Mouse (Mus musculus): Measurements from ENCODE around the gene Rasa3. TPM values are rescaled to one million over a fixed set of nuclear protein-coding genes. Genes with fewer than 3 reads are reported as not detected.

Gene Rasa3
- polyA plus RNA-seq (2021; fragmentation: Nextera tagmentation): 20.2 and 22.2 TPM in 2 replicates
- long read RNA-seq, experiment 1, full-length matches to known transcripts: 19 of 51 reads
- long read RNA-seq, experiment 1, partial matches to known transcripts: 30 of 51 reads
- long read RNA-seq, experiment 1, other reads (novel, unspliced or antisense): 2 of 51 reads
- long read RNA-seq, experiment 2, full-length matches to known transcripts: 200 of 256 reads
- long read RNA-seq, experiment 2, partial matches to known transcripts: 32 of 256 reads
- long read RNA-seq, experiment 2, other reads (novel, unspliced or antisense): 24 of 256 reads

DNA sequence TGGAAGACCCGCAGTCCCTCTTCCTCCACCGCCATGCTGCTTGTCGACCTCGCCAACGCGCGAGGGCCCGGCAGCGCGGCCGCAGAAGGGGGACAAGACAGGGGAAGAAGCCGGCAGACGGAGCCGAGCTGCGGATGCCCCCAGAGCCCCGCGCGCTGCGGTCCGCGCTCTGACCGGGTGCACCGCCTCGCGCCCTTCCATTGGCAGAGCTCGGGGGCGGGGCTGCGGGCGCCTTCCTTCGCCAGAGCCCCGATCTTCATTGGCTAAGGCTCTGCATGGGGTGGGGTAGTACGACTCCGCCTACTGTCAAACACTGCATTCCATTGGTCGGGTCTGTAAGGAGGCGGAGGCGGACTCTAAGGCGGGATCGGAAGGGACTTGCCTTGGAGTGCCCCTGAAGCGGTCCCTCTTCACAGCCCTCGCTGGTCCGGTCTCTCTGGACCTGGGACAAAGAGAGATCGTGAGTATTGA lies at the start of gene Rasa3:
TSS of gene Rasa3 (minus strand) at position 191 of the 471 bp plus-strand sequence.

DNA sequence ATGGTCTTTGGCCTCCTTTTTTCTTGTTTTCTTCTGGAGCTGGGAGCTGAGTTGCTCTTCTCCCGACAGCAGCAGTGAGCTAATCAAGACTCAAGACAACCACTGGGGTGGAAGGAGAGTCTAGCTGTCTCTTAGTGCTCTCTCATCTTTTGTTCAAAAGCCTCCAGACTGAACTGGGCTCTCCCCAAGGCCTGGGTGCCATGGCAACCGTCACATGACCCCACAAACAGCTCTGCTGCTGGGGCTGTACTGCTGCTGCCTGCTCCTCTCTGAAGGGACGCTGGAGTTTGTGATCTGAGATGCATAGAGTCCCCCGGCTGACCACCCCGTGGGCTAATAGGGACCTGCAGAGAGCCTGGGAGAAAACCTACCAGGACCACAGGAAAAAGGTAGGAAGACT lies 28.3 kb upstream of the Rasa3 start, which contains the start of gene Cfap97d2:
TSS of gene Cfap97d2 (plus strand) at position 222 of the 400 bp plus-strand sequence.

DNA sequence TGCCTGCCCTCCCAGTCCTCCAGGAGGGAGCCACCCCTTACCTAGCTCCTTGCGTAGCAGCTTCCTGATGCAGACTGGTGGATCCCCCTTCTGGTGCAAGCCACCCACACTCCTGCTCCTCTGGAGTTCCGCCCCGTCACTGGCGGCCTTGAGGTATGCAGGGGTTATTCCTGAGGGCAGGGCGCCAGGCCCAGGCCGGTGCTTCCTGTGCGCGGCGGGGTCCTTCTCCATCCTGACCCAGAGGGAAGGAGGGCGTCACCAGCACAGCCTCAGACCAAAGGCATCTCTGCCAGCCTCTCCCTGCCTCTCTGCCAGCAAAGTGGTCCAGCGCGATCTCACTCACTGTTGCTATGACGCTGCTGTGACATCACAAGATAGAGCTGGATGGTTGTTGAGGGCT lies 115.3 kb downstream of the Rasa3 start, which contains the start of gene 1700029H14Rik:
TSS of gene 1700029H14Rik (minus strand) at position 344 of the 400 bp plus-strand sequence.

Other genes with a start within 250 kb of the Rasa3 start
- 6.6 and 8.3 TPM in 2 replicates for gene Tmem255b, start 242.4 kb downstream of the Rasa3 start, polyA plus RNA-seq (2021; fragmentation: Nextera tagmentation)
- 42.9 and 67.0 TPM in 2 replicates for gene Gas6, start 183.1 kb downstream of the Rasa3 start, polyA plus RNA-seq (2021; fragmentation: Nextera tagmentation)
- gene 1700029H14Rik, start 115.1 kb downstream of the Rasa3 start, polyA plus RNA-seq (2021; fragmentation: Nextera tagmentation): not detected in 2 replicates
- 0.77 and 1.1 TPM in 2 replicates for gene Cfap97d2, start 28.3 kb upstream of the Rasa3 start, polyA plus RNA-seq (2021; fragmentation: Nextera tagmentation)
- gene Cdc16, start 80.1 kb upstream of the Rasa3 start, polyA plus RNA-seq (2021; fragmentation: Nextera tagmentation): 35.6 and 37.0 TPM in 2 replicates
- 33.0 and 36.2 TPM in 2 replicates for gene Upf3a, start 108.0 kb upstream of the Rasa3 start, polyA plus RNA-seq (2021; fragmentation: Nextera tagmentation)
- not detected in 2 replicates for gene AF366264, start 160.8 kb upstream of the Rasa3 start, polyA plus RNA-seq (2021; fragmentation: Nextera tagmentation)
- 13.8 and 15.5 TPM in 2 replicates for gene Champ1, start 192.0 kb upstream of the Rasa3 start, polyA plus RNA-seq (2021; fragmentation: Nextera tagmentation)
- 119 and 130 TPM in 2 replicates for gene Coprs, start 212.7 kb upstream of the Rasa3 start, polyA plus RNA-seq (2021; fragmentation: Nextera tagmentation)

Data from layer of hippocampus, adult 6 months (tissue).